Mouse (Mus musculus) mature B cell (primary cell): ENCODE measurements around the gene Ccdc122.
"Not testable (repeated sequence)": the region's sequence is repeated elsewhere in the genome, so short reads cannot be mapped to it uniquely, and the experiment has no call there.

ENCODE experiments used
- in situ Hi-C: fragments of 300-500 bp; cut with MboI; formaldehyde crosslinking; loops from 2 replicates; pipeline ENCODE4 v1.14.3; 2019

Ccdc122 gene

GRCm38 (mm10) chr14:77036226-77037046, at the start of gene Ccdc122, which contains the start of gene Lacc1:
Gene Ccdc122 (plus strand): TSS chr14:77036772.
Gene Lacc1 (minus strand): TSS chr14:77036904.
- in situ Hi-C loops: no loop called here

- in situ Hi-C loops: not testable (repeated sequence)
Observed at GRCm38 (mm10) chr14:76990351-76990750, 46.2 kb upstream of the Ccdc122 start.

GRCm38 (mm10) chr14:77004740-77005139, 31.8 kb upstream of the Ccdc122 start:
- in situ Hi-C loops: no loop called here

GRCm38 (mm10) chr14:77005566-77005965, 31.0 kb upstream of the Ccdc122 start:
- in situ Hi-C loops: no loop called here

- in situ Hi-C loops: no loop called here
Observed at GRCm38 (mm10) chr14:77008238-77008637, 28.3 kb upstream of the Ccdc122 start.

GRCm38 (mm10) chr14:77011804-77012203, 24.8 kb upstream of the Ccdc122 start:
- in situ Hi-C loops: loop anchor here (10.0 kb wide), 1 partner anchor 527 kb away; no protein-coding TSS in a partner anchor

GRCm38 (mm10) chr14:77016783-77017182, 19.8 kb upstream of the Ccdc122 start:
- in situ Hi-C loops: loop anchor here (10.0 kb wide), 1 partner anchor 532 kb away; no protein-coding TSS in a partner anchor

GRCm38 (mm10) chr14:77017211-77017610, 19.4 kb upstream of the Ccdc122 start:
- in situ Hi-C loops: loop anchor here (10.0 kb wide), 1 partner anchor 532 kb away; no protein-coding TSS in a partner anchor

GRCm38 (mm10) chr14:77024499-77024898, 12.1 kb upstream of the Ccdc122 start:
- in situ Hi-C loops: no loop called here

- in situ Hi-C loops: no loop called here
Observed at GRCm38 (mm10) chr14:77029319-77030054, 7.1 kb upstream of the Ccdc122 start.

GRCm38 (mm10) chr14:77030808-77031207, 5.8 kb upstream of the Ccdc122 start:
- in situ Hi-C loops: no loop called here

GRCm38 (mm10) chr14:77032433-77032832, 4.1 kb upstream of the Ccdc122 start:
- in situ Hi-C loops: no loop called here

- in situ Hi-C loops: no loop called here
Observed at GRCm38 (mm10) chr14:77033391-77033790, 3.2 kb upstream of the Ccdc122 start.

- in situ Hi-C loops: no loop called here
Observed at GRCm38 (mm10) chr14:77034175-77034915, 2.2 kb upstream of the Ccdc122 start.

GRCm38 (mm10) chr14:77034970-77035369, 1.6 kb upstream of the Ccdc122 start:
- in situ Hi-C loops: no loop called here

GRCm38 (mm10) chr14:77037330-77037729, 758 bp downstream of the Ccdc122 start:
- in situ Hi-C loops: no loop called here

GRCm38 (mm10) chr14:77037832-77038425, 1.4 kb downstream of the Ccdc122 start:
- in situ Hi-C loops: no loop called here

GRCm38 (mm10) chr14:77053288-77053687, 16.7 kb downstream of the Ccdc122 start:
- in situ Hi-C loops: no loop called here

- in situ Hi-C loops: no loop called here
Observed at GRCm38 (mm10) chr14:77069361-77069760, 32.8 kb downstream of the Ccdc122 start.

GRCm38 (mm10) chr14:77081248-77081647, 44.7 kb downstream of the Ccdc122 start:
- in situ Hi-C loops: no loop called here

GRCm38 (mm10) chr14:77100285-77100684, 63.7 kb downstream of the Ccdc122 start:
- in situ Hi-C loops: no loop called here

- in situ Hi-C loops: not testable (repeated sequence)
Observed at GRCm38 (mm10) chr14:77110622-77111021, 74.0 kb downstream of the Ccdc122 start.
